Mouse (Mus musculus) embryonic facial prominence, embryonic 10.5 days (tissue): ENCODE results near the gene Slc6a11. TPM values are rescaled to one million over a fixed set of nuclear protein-coding genes. Genes with fewer than 3 reads are reported as not detected.

Experiments
- DNase-seq: peaks from one replicate; pipeline ENCODE4 v3.0.0-alpha.2; 2017; ENCODE audit warnings: low spot score
- H3K27ac ChIP-seq: fragments of 300-500 bp; sonication (generic); replicated peaks from 2 replicates; pipeline ENCODE4 v1.5.1; 2016; ENCODE audit warnings: mild to moderate bottlenecking
- H3K27me3 ChIP-seq: fragments of 300-500 bp; sonication (generic); replicated peaks from 2 replicates; pipeline ENCODE4 v1.6.1; 2016; ENCODE audit warnings: low read depth, mild to moderate bottlenecking; ENCODE audit not compliant: poor library complexity, severe bottlenecking
- H3K36me3 ChIP-seq: fragments of 300-500 bp; sonication (generic); replicated peaks from 2 replicates; pipeline ENCODE4 v1.6.1; 2016; ENCODE audit warnings: mild to moderate bottlenecking, moderate library complexity
- H3K4me1 ChIP-seq: fragments of 300-500 bp; sonication (generic); 2 replicates; pipeline ENCODE4 v1.6.1; 2016
- H3K4me3 ChIP-seq: fragments of 300-500 bp; sonication (generic); 2 replicates; pipeline ENCODE4 v1.5.1; 2016; ENCODE audit warnings: mild to moderate bottlenecking, moderate library complexity
- H3K9me3 ChIP-seq: fragments of 300-500 bp; sonication (generic); 2 replicates; pipeline ENCODE4 v1.6.1; 2016; ENCODE audit warnings: mild to moderate bottlenecking
- WGBS: fragments of 180-500 bp; shearing (Covaris S2); methylation state at CpG from one replicate; pipeline ENCODE4 v1.1.7; 2016; 5-methylcytosine and 5-hydroxymethylcytosine counted together
- polyA plus RNA-seq: library from polyadenylated mRNA; unstranded; fragments of >200 nt; fragmentation: Nextera tagmentation; extraction: Ambion mirVana; gene quantifications from 2 replicates; pipeline ENCODE4 v1.2.1, GENCODE M21; 2016

Gene Slc6a11
- polyA plus RNA-seq, 1 experiment from 2014 or later = 0.42 TPM

- peaks cover 11% of the 10 kb centered on the region for H3K4me1 ChIP-seq
- H3K36me3 ChIP-seq = no peaks in the 10 kb centered on the region
- no peak overlapping the region for H3K27ac ChIP-seq
- WGBS = 79% methylated on average over 14 of the region's 14 CpGs
- H3K9me3 ChIP-seq = no peaks in the 10 kb centered on the region
- no peak for DNase-seq
- H3K27me3 ChIP-seq = 0 out of 2 replicates have a peak, but pooled peaks cover 8% of the 10 kb centered on the region
- no peak overlapping the region for H3K4me3 ChIP-seq
Observed at GRCm38 (mm10) chr6:114254927-114255326, 123.9 kb downstream of the Slc6a11 start.

- no peak overlapping the region for H3K4me3 ChIP-seq
- 83% methylated on average over 1 of the region's 1 CpGs for WGBS
- 0 out of 2 replicates have a peak, but pooled peaks cover 13% of the 10 kb centered on the region for H3K27me3 ChIP-seq
- no peaks in the 10 kb centered on the region for H3K36me3 ChIP-seq
- H3K4me1 ChIP-seq = peaks cover 13% of the 10 kb centered on the region
- H3K9me3 ChIP-seq = no peaks in the 10 kb centered on the region
- H3K27ac ChIP-seq = no peak overlapping the region
- DNase-seq = no peak
Observed at GRCm38 (mm10) chr6:114257762-114258361, 126.8 kb downstream of the Slc6a11 start.

- H3K9me3 ChIP-seq = no peaks in the 10 kb centered on the region
- no peak overlapping the region for H3K4me3 ChIP-seq
- 0 out of 2 replicates have a peak, but pooled peaks cover 13% of the 10 kb centered on the region for H3K27me3 ChIP-seq
- H3K4me1 ChIP-seq = peaks cover 13% of the 10 kb centered on the region
- no peaks in the 10 kb centered on the region for H3K36me3 ChIP-seq
- DNase-seq = no peak
- H3K27ac ChIP-seq = no peak overlapping the region
- WGBS = 60% methylated on average over 3 of the region's 3 CpGs
Observed at GRCm38 (mm10) chr6:114258661-114259193, 127.7 kb downstream of the Slc6a11 start.

DNA sequence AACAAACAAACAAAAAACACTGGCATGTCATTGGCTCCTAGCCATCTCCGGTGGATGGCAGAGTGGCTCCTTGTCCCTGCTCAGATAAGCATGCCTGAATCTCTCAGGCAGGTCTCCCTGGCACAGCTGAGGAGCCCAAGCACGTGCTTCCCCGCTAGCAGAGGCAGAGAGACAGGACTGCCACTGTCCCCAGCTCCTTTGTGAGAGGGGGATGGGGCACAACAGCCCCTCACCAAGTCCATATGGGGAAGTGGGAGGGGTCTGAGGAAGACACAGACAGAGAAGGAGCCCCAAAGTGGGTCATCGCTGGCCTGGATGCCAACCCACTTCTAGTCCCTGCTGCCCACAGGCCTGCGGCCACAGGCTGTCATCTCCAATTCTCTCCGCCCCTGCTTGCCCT is 130.6 kb downstream of the Slc6a11 start:
- no peak overlapping the region for H3K4me3 ChIP-seq

GRCm38 (mm10) chr6:114264010-114264409 is 133.0 kb downstream of the Slc6a11 start:
- WGBS = 62% methylated on average over 3 of the region's 3 CpGs
- peaks cover 19% of the 10 kb centered on the region for H3K4me1 ChIP-seq
- H3K4me3 ChIP-seq = no peak overlapping the region
- 0 out of 2 replicates have a peak, but pooled peaks cover 4% of the 10 kb centered on the region for H3K27me3 ChIP-seq
- no peak overlapping the region for H3K27ac ChIP-seq
- no peaks in the 10 kb centered on the region for H3K36me3 ChIP-seq
- no peaks in the 10 kb centered on the region for H3K9me3 ChIP-seq
- DNase-seq = no peak

More for the DNA sequence above, 130.6 kb downstream of the Slc6a11 start:
- WGBS = 60% methylated on average over 6 of the region's 6 CpGs
- no peak overlapping the region for H3K27ac ChIP-seq
- DNase-seq = no peak
- no peaks in the 10 kb centered on the region for H3K36me3 ChIP-seq
- H3K4me1 ChIP-seq = peaks cover 13% of the 10 kb centered on the region
- no peaks in the 10 kb centered on the region for H3K9me3 ChIP-seq
- 0 out of 2 replicates have a peak, but pooled peaks cover 9% of the 10 kb centered on the region for H3K27me3 ChIP-seq

DNA sequence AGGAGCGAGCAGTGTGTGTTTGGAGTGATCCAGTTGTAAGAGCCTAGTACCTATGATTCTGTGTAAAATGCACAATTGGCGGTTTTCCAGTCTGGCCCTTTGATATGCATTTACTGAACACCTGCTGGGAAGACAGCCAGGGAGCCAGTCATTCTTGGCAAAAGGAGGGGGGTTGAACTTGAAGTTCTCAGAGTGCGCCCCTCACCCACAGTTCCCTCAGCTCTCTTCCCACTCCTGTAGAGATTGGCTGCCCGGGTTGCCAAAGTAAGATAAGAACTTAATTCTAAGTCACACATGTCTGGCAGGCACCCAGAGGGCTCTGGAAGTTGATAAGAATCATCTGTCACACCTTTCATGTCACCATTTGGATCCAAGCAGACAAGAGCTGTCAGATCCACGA is 133.4 kb downstream of the Slc6a11 start:
- DNase-seq = no peak
- Histone ChIP-seq H3K27ac (no peak overlapping the region), H3K4me1 (peaks cover 19% of the 10 kb centered on the region), H3K27me3 (0 out of 2 replicates have a peak, but pooled peaks cover 4% of the 10 kb centered on the region), H3K9me3 (no peaks in the 10 kb centered on the region), H3K4me3 (no peak overlapping the region), H3K36me3 (no peaks in the 10 kb centered on the region)
- WGBS = 71% methylated on average over 5 of the region's 5 CpGs

DNA sequence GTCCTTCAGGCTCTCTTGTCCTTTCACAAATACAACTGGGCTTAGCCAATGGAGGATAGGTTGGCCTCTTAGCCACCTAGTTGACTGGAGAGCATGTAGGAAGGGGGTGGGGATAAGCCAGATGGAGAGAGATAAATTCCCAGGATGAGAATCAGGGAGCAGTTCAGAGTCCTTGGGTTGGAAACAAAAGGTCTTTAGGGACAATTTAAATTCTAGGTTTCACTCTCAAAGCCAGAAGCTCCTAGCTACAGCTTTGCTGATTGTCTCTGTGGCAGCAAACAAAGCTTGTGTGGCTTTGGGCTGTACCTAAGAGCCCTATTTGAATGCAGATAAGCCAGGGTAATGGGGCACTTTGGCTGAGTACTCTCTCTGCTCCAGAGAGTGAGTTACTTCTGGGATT is 135.2 kb downstream of the Slc6a11 start:
- peaks cover 4% of the 10 kb centered on the region; the same call in 1 of the 2 replicates for H3K27me3 ChIP-seq
- H3K9me3 ChIP-seq = no peaks in the 10 kb centered on the region
- H3K4me3 ChIP-seq = no peak overlapping the region
- H3K4me1 ChIP-seq = peaks cover 19% of the 10 kb centered on the region
- DNase-seq = no peak
- H3K36me3 ChIP-seq = no peaks in the 10 kb centered on the region
- no peak overlapping the region for H3K27ac ChIP-seq

DNA sequence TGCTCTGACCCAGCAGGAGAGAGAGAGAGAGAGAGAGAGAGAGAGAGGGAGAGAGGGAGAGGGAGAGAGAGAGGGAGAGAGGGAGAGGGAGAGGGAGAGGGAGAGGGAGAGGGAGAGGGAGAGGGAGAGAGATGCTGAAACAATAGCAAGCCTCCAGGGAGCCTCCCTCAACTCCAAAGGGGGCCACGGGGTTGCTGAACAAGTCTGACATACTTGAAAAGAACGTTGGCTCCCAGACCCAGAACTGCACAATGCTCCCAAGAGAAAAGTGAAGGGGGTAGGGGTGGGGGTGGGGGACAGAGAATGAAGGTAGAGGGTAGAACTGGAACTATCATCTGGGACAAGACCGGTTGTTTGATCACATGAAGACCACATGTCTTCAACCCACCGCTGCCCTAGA is 136.9 kb downstream of the Slc6a11 start:
- Histone ChIP-seq H3K4me3 (no peak overlapping the region), H3K4me1 (peaks cover 14% of the 10 kb centered on the region), H3K27me3 (peaks cover 10% of the 10 kb centered on the region), H3K36me3 (no peaks in the 10 kb centered on the region), H3K9me3 (no peaks in the 10 kb centered on the region), H3K27ac (no peak overlapping the region)
- 33% methylated on average over 4 of the region's 4 CpGs for WGBS
- no peak for DNase-seq

GRCm38 (mm10) chr6:114269589-114269988 is 138.5 kb downstream of the Slc6a11 start:
- Histone ChIP-seq H3K4me1 (peaks cover 14% of the 10 kb centered on the region), H3K27me3 (peaks cover 26% of the 10 kb centered on the region), H3K4me3 (no peak overlapping the region), H3K36me3 (no peaks in the 10 kb centered on the region), H3K27ac (no peak overlapping the region), H3K9me3 (no peaks in the 10 kb centered on the region)
- no peak for DNase-seq
- 92% methylated on average over 2 of the region's 2 CpGs for WGBS

- Histone ChIP-seq H3K4me1 (peaks cover 14% of the 10 kb centered on the region), H3K36me3 (no peaks in the 10 kb centered on the region), H3K9me3 (no peaks in the 10 kb centered on the region), H3K4me3 (no peak overlapping the region), H3K27me3 (peaks cover 35% of the 10 kb centered on the region), H3K27ac (no peak overlapping the region)
- WGBS = 73% methylated on average over 5 of the region's 5 CpGs
- DNase-seq = no peak
Observed at GRCm38 (mm10) chr6:114270799-114271198, 139.8 kb downstream of the Slc6a11 start.

DNA sequence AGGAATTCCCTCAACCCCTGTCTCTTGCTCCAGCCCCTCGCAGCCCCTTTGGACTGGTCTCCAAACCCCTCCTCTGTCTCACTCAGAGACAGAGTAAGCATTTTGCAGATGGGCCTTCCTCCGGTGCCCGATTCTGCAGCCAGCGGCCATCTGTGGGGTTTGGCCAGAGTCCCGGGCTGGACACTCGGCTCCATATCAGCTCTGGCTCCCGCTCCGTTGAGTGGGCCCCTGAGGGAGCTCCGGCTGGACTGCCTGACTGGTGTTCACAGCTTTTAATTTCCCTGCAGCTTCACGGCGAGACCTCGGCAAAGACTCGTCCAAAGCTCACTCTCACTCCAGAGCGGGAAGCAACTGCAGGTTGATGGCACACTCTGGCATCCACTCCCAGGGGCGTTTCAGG is 141.2 kb downstream of the Slc6a11 start:
- Histone ChIP-seq H3K4me1 (peaks cover 14% of the 10 kb centered on the region), H3K27ac (no peak overlapping the region), H3K4me3 (no peak overlapping the region), H3K9me3 (no peaks in the 10 kb centered on the region), H3K36me3 (no peaks in the 10 kb centered on the region), H3K27me3 (peaks cover 44% of the 10 kb centered on the region)
- no peak for DNase-seq
- WGBS = 90% methylated on average over 15 of the region's 15 CpGs

GRCm38 (mm10) chr6:114273997-114274728 is 143.1 kb downstream of the Slc6a11 start:
- DNase-seq = no peak
- no peak overlapping the region for H3K27ac ChIP-seq
- no peaks in the 10 kb centered on the region for H3K4me1 ChIP-seq
- H3K27me3 ChIP-seq = peaks cover 51% of the 10 kb centered on the region
- H3K4me3 ChIP-seq = no peak overlapping the region
- no peaks in the 10 kb centered on the region for H3K9me3 ChIP-seq
- no peaks in the 10 kb centered on the region for H3K36me3 ChIP-seq
- WGBS = 65% methylated on average over 14 of the region's 14 CpGs

GRCm38 (mm10) chr6:114275800-114276199 is 144.8 kb downstream of the Slc6a11 start:
- 58% methylated on average over 8 of the region's 8 CpGs for WGBS
- DNase-seq = no peak
- no peaks in the 10 kb centered on the region for H3K4me1 ChIP-seq
- no peaks in the 10 kb centered on the region for H3K9me3 ChIP-seq
- H3K27ac ChIP-seq = no peak overlapping the region
- H3K27me3 ChIP-seq = peaks cover 65% of the 10 kb centered on the region
- H3K4me3 ChIP-seq = no peak overlapping the region
- H3K36me3 ChIP-seq = no peaks in the 10 kb centered on the region
